Mouse (Mus musculus): ENCODE data around the gene Hoxa9. TPM values are rescaled to one million over a fixed set of nuclear protein-coding genes. Genes with fewer than 3 reads are reported as not detected.

Gene Hoxa9
- polyA plus RNA-seq, 1 experiment from 2014 or later = 0.06 TPM

DNA sequence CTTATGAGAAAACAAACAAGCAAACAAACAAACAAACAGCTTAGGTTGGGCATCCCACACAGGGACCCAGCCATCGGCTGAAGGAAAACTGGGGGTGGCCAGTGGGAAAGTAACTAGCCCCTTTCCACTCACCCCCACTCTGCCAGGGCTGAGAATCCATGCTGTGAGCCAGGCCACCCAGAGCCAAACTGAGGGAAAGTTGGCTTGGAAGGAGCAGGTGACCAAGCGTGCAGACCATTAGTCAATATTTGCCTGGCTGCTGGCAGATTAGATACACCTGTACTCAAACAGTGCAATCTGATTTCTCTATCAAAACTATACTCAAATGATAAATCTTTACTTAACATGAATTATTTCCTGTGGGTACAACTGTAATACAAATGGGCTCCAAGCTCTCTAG, 48.9 kb downstream of the Hoxa9 start:
- Histone ChIP-seq H3K27ac (ENCODE audit: low read length) (no peak overlapping the region), H3K9ac (ENCODE audit: low read length) (no peak overlapping the region), H3K4me3 (ENCODE audit: low read length) (no peak overlapping the region), H3K4me2 (ENCODE audit: low read depth, low read length) (no peak overlapping the region), H3K4me1 (replicated peaks; ENCODE audit: control insufficient read depth, insufficient read depth, low read length) (peaks cover 40% of the 10 kb centered on the region), H3K27me3 (ENCODE audit: control insufficient read depth, insufficient read depth, low read depth, low read length) (peaks cover 46% of the 10 kb centered on the region), H3K9me3 (ENCODE audit: control insufficient read depth, low read length) (no peaks in the 10 kb centered on the region), H3K36me3 (ENCODE audit: control insufficient read depth, insufficient read depth, low read length) (no peaks in the 10 kb centered on the region)
- 33% methylated on average over 2 of the region's 2 CpGs for WGBS
- ATAC-seq (ENCODE audit: low read depth) = no peak

DNA sequence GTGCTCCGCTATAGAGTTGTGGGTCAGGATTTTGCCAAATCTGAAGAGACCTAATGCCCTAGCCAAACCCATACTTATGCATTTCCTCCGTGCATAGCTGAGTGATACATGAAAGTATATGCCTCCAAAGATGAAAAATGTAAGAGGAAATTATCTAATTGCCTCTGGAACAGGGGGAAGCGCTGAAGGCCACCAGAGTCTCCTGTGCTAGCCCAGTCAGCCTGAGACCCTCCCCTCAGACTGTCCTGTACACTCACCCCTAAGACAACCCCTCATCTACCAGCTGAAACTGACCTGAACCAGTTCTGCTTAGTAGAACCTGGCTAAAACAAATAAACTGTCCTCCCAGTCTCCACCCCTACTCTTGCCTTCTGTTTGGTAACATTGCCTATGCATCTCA, 50.2 kb downstream of the Hoxa9 start:
- Histone ChIP-seq H3K27ac (ENCODE audit: low read length) (peak overlapping the region; percentile 97), H3K4me3 (ENCODE audit: low read length) (peak overlapping the region; percentile 65), H3K4me2 (ENCODE audit: low read depth, low read length) (peak overlapping the region; percentile 57)

DNA sequence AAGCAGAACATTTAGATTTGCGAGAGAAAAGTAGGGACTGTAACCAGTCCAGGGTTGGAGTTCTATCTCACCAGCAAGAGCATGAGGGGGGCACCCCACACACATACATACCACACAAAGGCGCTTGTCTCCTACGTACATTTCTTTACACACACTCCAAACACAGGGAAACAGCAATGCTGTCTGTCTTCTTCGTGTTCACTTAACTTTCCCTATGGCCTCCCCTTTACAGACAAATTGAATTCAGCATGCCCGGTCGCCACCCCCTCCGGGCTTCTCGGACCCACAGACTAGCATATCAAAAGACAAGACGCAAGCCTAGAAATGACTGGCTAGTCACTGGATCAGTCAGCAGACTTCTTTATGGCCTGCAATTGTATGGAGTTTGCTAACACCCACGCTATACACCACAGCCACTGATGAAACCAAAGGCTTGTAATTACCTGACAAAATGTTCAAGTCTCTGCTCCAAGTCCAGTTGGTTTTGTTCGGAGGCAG, 50.6 kb downstream of the Hoxa9 start:
- Histone ChIP-seq H3K27me3 (ENCODE audit: control insufficient read depth, insufficient read depth, low read depth, low read length) (peaks cover 41% of the 10 kb centered on the region), H3K4me2 (ENCODE audit: low read depth, low read length) (peak overlapping the region; percentile 57), H3K27ac (ENCODE audit: low read length) (peak overlapping the region; percentile 97), H3K36me3 (ENCODE audit: control insufficient read depth, insufficient read depth, low read length) (no peaks in the 10 kb centered on the region), H3K9ac (ENCODE audit: low read length) (peak overlapping the region; percentile 75), H3K4me3 (ENCODE audit: low read length) (peak overlapping the region; percentile 65), H3K9me3 (ENCODE audit: control insufficient read depth, low read length) (no peaks in the 10 kb centered on the region), H3K4me1 (replicated peaks; ENCODE audit: control insufficient read depth, insufficient read depth, low read length) (peaks cover 32% of the 10 kb centered on the region)
- no peak for ATAC-seq (ENCODE audit: low read depth)
- 8% methylated on average over 11 of the region's 11 CpGs for WGBS

More for the DNA sequence above, 50.2 kb downstream of the Hoxa9 start:
- no peak for ATAC-seq (ENCODE audit: low read depth)
- H3K9me3 ChIP-seq (ENCODE audit: control insufficient read depth, low read length) = no peaks in the 10 kb centered on the region
- peak overlapping the region; percentile 75 for H3K9ac ChIP-seq (ENCODE audit: low read length)
- 24% methylated on average over 3 of the region's 3 CpGs for WGBS
- H3K36me3 ChIP-seq (ENCODE audit: control insufficient read depth, insufficient read depth, low read length) = no peaks in the 10 kb centered on the region
- peaks cover 36% of the 10 kb centered on the region for H3K4me1 ChIP-seq (replicated peaks; ENCODE audit: control insufficient read depth, insufficient read depth, low read length)
- H3K27me3 ChIP-seq (ENCODE audit: control insufficient read depth, insufficient read depth, low read depth, low read length) = peaks cover 39% of the 10 kb centered on the region

DNA sequence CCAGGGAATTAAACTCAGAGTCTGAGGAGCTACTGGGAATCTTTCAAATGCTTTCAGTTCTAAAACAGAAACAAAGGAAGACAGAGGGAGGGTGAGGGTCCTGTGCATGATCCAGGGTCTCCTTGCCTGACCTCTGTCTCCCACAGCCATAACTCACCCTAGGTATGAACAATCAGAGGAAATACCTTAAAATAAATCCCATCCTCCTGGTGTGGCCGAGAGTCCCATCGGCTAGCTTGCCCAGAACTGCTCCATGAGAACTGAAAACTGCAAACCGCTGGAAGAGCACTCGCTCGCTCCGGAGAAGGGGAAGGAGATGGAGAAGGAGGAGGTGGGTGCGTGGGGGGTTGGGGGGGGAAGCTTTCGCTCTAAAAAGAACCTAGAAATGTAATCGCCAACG, 51.2 kb downstream of the Hoxa9 start:
- peak overlapping the region; percentile 75 for H3K9ac ChIP-seq (ENCODE audit: low read length)
- H3K9me3 ChIP-seq (ENCODE audit: control insufficient read depth, low read length) = no peaks in the 10 kb centered on the region
- peak overlapping the region; percentile 65 for H3K4me3 ChIP-seq (ENCODE audit: low read length)
- H3K4me2 ChIP-seq (ENCODE audit: low read depth, low read length) = peak overlapping the region; percentile 57
- H3K36me3 ChIP-seq (ENCODE audit: control insufficient read depth, insufficient read depth, low read length) = no peaks in the 10 kb centered on the region
- under 1% methylated on average over 10 of the region's 10 CpGs for WGBS
- H3K27me3 ChIP-seq (ENCODE audit: control insufficient read depth, insufficient read depth, low read depth, low read length) = peaks cover 41% of the 10 kb centered on the region
- H3K4me1 ChIP-seq (replicated peaks; ENCODE audit: control insufficient read depth, insufficient read depth, low read length) = peaks cover 26% of the 10 kb centered on the region
- ATAC-seq (ENCODE audit: low read depth) = 0 out of 2 replicates have a peak, but pooled peaks have one; percentile 9
- peak overlapping the region; percentile 97 for H3K27ac ChIP-seq (ENCODE audit: low read length)

DNA sequence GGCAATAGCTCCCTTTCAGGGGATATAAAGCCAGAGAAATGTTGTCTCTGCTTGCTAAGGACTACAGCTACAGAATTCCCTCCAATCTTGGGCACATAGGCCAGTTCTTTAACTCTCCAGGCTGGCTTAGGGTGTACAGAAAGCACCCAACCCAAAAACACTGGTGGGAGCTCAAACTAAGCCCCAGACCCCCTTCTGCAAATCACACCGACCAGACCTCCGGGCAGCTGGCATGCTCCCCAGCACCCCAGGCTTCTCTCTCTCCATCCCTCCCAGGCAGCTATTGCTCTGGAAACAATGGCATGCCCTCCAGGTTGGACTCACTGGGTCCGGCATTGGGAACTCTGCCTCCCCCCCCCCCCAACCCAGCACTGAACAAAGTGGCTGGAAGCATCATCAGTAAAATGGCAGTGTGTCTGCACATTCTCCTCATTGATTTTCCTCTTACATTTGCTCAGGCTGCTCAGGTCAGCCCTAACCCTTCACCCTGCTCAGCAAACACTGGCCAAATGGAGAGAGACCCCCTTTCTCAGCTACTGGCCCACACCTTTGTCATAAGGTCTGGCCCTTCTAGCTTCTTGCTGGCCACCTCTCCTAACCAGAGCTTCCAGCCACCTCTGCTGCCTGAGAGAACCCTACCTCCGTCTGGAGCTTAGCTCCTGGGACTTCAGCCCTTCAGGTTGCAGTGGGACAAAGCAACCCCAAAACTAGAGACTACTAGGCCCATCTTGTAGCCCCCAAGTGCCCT, 51.8 kb downstream of the Hoxa9 start:
- peaks cover 21% of the 10 kb centered on the region for H3K4me1 ChIP-seq (replicated peaks; ENCODE audit: control insufficient read depth, insufficient read depth, low read length)
- no peaks in the 10 kb centered on the region for H3K9me3 ChIP-seq (ENCODE audit: control insufficient read depth, low read length)
- H3K4me2 ChIP-seq (ENCODE audit: low read depth, low read length) = peak overlapping the region; percentile 57
- 6% methylated on average over 4 of the region's 4 CpGs for WGBS
- no peak for ATAC-seq (ENCODE audit: low read depth)
- peak overlapping the region; percentile 97 for H3K27ac ChIP-seq (ENCODE audit: low read length)
- peak overlapping the region; percentile 65 for H3K4me3 ChIP-seq (ENCODE audit: low read length)
- H3K9ac ChIP-seq (ENCODE audit: low read length) = peak overlapping the region; percentile 75
- H3K27me3 ChIP-seq (ENCODE audit: control insufficient read depth, insufficient read depth, low read depth, low read length) = peaks cover 37% of the 10 kb centered on the region
- no peaks in the 10 kb centered on the region for H3K36me3 ChIP-seq (ENCODE audit: control insufficient read depth, insufficient read depth, low read length)

DNA sequence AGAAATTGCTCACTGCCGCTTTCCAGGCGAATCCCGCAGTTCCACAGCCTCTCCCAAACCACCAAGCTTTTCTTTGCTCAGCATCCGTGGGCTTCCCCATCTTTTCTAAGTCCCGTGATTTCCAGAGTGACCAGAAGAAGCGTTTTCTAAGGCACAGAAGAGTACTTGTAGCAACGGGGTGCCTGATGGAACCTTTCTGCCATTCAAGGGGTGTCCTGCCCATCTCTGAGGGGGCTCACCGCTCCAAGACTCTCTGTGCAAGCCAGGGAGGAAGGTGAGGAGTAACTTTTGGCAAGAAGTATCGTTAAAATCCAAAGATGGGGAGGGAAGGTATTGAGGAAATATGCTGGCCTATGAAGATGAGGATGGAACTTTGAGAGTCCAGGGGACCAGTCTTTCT, 53.1 kb downstream of the Hoxa9 start:
- Histone ChIP-seq H3K9me3 (ENCODE audit: control insufficient read depth, low read length) (no peaks in the 10 kb centered on the region), H3K9ac (ENCODE audit: low read length) (peak overlapping the region; percentile 75), H3K27me3 (ENCODE audit: control insufficient read depth, insufficient read depth, low read depth, low read length) (peaks cover 35% of the 10 kb centered on the region), H3K27ac (ENCODE audit: low read length) (peak overlapping the region; percentile 97), H3K36me3 (ENCODE audit: control insufficient read depth, insufficient read depth, low read length) (no peaks in the 10 kb centered on the region), H3K4me2 (ENCODE audit: low read depth, low read length) (peak overlapping the region; percentile 57), H3K4me3 (ENCODE audit: low read length) (peak overlapping the region; percentile 65), H3K4me1 (replicated peaks; ENCODE audit: control insufficient read depth, insufficient read depth, low read length) (peaks cover 13% of the 10 kb centered on the region; the same call in 1 of the 2 replicates)
- no peak for ATAC-seq (ENCODE audit: low read depth)
- 4% methylated on average over 9 of the region's 9 CpGs for WGBS

DNA sequence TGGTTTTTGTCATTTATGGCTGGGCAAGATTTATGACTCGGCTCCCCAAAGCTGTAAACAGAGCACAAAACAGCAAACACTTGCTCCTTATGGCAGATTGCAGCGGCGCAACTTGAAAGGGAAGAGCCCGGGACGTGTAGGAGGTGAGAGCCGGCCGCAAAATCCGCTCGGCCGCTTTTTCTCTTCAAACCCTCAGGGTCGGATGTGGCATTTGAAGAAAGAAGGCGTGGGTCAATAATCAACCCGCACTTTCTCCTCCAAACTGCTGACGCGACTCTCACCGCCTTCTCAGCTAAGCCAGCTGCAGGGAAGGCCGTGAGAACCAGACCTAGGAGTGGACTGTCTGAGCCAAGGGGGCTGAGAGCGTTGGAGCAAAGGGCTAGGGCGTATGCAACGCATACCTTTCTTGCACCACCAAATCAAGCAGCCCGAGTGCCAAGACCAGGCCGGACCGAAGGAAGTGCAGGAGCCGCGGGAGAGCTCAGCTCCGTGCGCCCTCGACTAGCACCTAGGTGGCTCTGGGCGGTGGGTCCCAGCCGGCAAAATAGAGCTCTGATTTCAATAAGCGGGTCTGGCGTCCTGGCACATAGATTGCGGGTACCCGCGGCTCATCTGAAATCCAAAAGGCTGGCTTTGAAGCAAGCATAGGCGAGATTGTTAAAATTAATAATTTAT, 53.7 kb downstream of the Hoxa9 start, which contains the start of gene 5730596B20Rik:
5730596B20Rik (plus strand) TSS at position 438 of the 675 bp plus-strand sequence.
- Histone ChIP-seq H3K36me3 (ENCODE audit: control insufficient read depth, insufficient read depth, low read length) (no peaks in the 10 kb centered on the region), H3K27me3 (ENCODE audit: control insufficient read depth, insufficient read depth, low read depth, low read length) (peaks cover 36% of the 10 kb centered on the region), H3K27ac (ENCODE audit: low read length) (peak within 1 kb of the TSS; percentile 97), H3K9me3 (ENCODE audit: control insufficient read depth, low read length) (no peaks in the 10 kb centered on the region), H3K4me2 (ENCODE audit: low read depth, low read length) (peak within 1 kb of the TSS; percentile 57), H3K4me1 (replicated peaks; ENCODE audit: control insufficient read depth, insufficient read depth, low read length) (peaks cover 17% of the 10 kb centered on the region), H3K4me3 (ENCODE audit: low read length) (peak within 1 kb of the TSS; percentile 65), H3K9ac (ENCODE audit: low read length) (peak within 1 kb of the TSS; percentile 75)
- WGBS = 1% methylated on average over 36 of the region's 36 CpGs
- ATAC-seq (ENCODE audit: low read depth) = no peak

DNA sequence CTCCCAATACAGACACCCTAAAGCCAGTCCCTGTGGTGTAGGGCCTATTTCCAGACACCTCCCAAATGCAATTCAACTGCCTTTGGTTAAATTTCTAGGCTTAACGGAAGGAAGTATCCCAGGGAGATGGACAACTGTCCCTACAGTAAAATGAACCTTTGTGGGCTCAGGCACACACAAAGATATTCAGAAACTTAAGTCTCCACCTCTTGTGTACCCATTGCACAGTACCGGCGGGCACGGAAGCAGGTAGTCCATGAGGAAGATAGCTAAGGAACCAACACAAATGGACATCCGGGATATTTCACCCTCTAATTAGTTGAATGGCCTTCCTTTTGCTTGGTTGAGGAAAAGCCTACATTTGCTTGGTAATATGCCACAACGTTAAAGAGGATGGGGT, 54.5 kb downstream of the Hoxa9 start:
- H3K27me3 ChIP-seq (ENCODE audit: control insufficient read depth, insufficient read depth, low read depth, low read length) = peaks cover 39% of the 10 kb centered on the region
- peaks cover 20% of the 10 kb centered on the region for H3K4me1 ChIP-seq (replicated peaks; ENCODE audit: control insufficient read depth, insufficient read depth, low read length)
- H3K36me3 ChIP-seq (ENCODE audit: control insufficient read depth, insufficient read depth, low read length) = no peaks in the 10 kb centered on the region
- peak overlapping the region; percentile 97 for H3K27ac ChIP-seq (ENCODE audit: low read length)
- under 1% methylated on average over 6 of the region's 6 CpGs for WGBS
- H3K9me3 ChIP-seq (ENCODE audit: control insufficient read depth, low read length) = no peaks in the 10 kb centered on the region
- H3K4me2 ChIP-seq (ENCODE audit: low read depth, low read length) = peak overlapping the region; percentile 57
- H3K9ac ChIP-seq (ENCODE audit: low read length) = peak overlapping the region; percentile 75
- H3K4me3 ChIP-seq (ENCODE audit: low read length) = peak overlapping the region; percentile 65
- no peak for ATAC-seq (ENCODE audit: low read depth)

DNA sequence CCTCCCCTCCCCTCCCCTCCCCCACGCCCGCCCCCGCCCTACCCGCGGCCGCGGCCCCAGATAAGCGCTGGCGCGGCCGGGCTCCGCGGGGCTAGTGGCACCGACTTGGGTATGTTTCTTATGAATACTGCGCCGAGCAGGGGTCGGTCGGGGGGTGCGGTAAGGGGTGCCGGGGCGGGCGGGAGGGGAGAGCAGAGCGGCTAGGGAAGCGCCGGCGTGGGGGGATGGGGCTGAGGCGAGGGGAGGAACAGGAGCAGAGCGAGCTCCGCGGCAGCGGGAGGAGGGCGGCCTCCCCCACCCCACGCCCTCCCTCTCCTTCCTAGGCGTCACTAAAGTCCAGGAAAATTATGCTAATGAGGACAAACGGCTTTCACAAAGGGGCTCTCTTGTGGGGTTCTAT, 55.0 kb downstream of the Hoxa9 start:
- peak; percentile 58 for ATAC-seq (ENCODE audit: low read depth)
- H3K27me3 ChIP-seq (ENCODE audit: control insufficient read depth, insufficient read depth, low read depth, low read length) = peaks cover 38% of the 10 kb centered on the region
- peaks cover 18% of the 10 kb centered on the region for H3K4me1 ChIP-seq (replicated peaks; ENCODE audit: control insufficient read depth, insufficient read depth, low read length)
- H3K4me3 ChIP-seq (ENCODE audit: low read length) = peak overlapping the region; percentile 65
- peak overlapping the region; percentile 75 for H3K9ac ChIP-seq (ENCODE audit: low read length)
- H3K4me2 ChIP-seq (ENCODE audit: low read depth, low read length) = peak overlapping the region; percentile 57
- no peaks in the 10 kb centered on the region for H3K36me3 ChIP-seq (ENCODE audit: control insufficient read depth, insufficient read depth, low read length)
- 0% methylated on average over 22 of the region's 35 CpGs for WGBS
- no peaks in the 10 kb centered on the region for H3K9me3 ChIP-seq (ENCODE audit: control insufficient read depth, low read length)
- H3K27ac ChIP-seq (ENCODE audit: low read length) = peak overlapping the region; percentile 97
